Mouse (Mus musculus): ENCODE measurements at regions not wholly inside any gene's neighbourhood (a gene's known extent, or its start where the extent isn't known, plus 50 kb on each side); places are given as distances from the start of the nearest gene placed in this dataset.

DNA sequence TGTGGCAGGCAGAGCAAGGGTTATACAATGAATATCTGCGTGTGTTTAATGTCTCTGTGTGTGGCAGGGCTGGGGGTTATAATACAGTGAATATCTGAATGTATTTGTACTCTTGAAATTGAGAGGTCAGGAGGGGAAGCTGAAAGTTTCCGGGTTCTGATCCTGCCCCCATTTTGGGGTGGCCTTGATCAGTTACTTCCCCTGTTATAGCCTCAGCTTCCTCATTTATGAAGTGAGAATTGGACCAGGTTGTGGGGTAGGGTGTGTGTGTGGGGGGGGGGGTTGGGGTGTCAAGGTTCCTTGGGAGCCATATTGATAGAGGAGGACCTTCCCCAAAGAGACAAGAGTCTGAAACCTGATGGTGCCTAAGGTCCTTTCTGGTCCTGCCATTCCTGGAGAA, 152.8 kb upstream of the Mrps10 start:
- TF ChIP-seq CTCF (IDR thresholded peaks at IDR 0.05; ENCODE audit: control insufficient read depth, insufficient read depth, low read length) (no peak), POLR2A (IDR thresholded peaks at IDR 0.05; ENCODE audit: borderline replicate concordance, control insufficient read depth, low read depth, low read length) (no peak)
